Mouse (Mus musculus) liver, postnatal 0 days (tissue): Measurements from ENCODE around the gene Timm29. TPM values are rescaled to one million over a fixed set of nuclear protein-coding genes. Genes with fewer than 3 reads are reported as not detected.

ENCODE experiments used
- ATAC-seq: fragments of 200-750 bp; cut with Nextera tagmentation; 2 replicates; pipeline ENCODE4 v1.8.0; 2017; ENCODE audit warnings: mild to moderate bottlenecking, moderate library complexity
- DNase-seq: peaks from one replicate; pipeline ENCODE4 v3.0.0-alpha.2; 2016
- H3K27ac ChIP-seq: fragments of 300-500 bp; sonication (generic); 2 replicates; pipeline ENCODE4 v1.5.1; 2014; ENCODE audit warnings: antibody characterized with exemption, moderate library complexity, mild to moderate bottlenecking, low read depth
- H3K27me3 ChIP-seq: fragments of 300-500 bp; sonication (generic); 2 replicates; pipeline ENCODE4 v1.6.1; 2014; ENCODE audit warnings: low read length, control low read depth, mixed read lengths; ENCODE audit not compliant: insufficient read depth
- H3K36me3 ChIP-seq: fragments of 300-500 bp; sonication (generic); replicated peaks from 2 replicates; pipeline ENCODE4 v1.6.1; 2014; ENCODE audit warnings: mild to moderate bottlenecking, control low read depth, low read length, moderate library complexity, mixed read lengths; ENCODE audit not compliant: insufficient read depth
- H3K4me1 ChIP-seq: fragments of 300-500 bp; sonication (generic); 2 replicates; pipeline ENCODE4 v1.6.1; 2014; ENCODE audit warnings: antibody characterized with exemption, mild to moderate bottlenecking, control low read depth; ENCODE audit not compliant: insufficient read depth
- H3K4me2 ChIP-seq: fragments of 300-500 bp; sonication (generic); 2 replicates; pipeline ENCODE4 v1.6.1; 2014; ENCODE audit warnings: low read depth, mild to moderate bottlenecking, low read length, moderate library complexity, mixed read lengths
- H3K4me3 ChIP-seq: fragments of 300-500 bp; sonication (generic); 2 replicates; pipeline ENCODE4 v1.5.1; 2014; ENCODE audit warnings: low read depth, low read length
- H3K9ac ChIP-seq: fragments of 300-500 bp; sonication (generic); replicated peaks from 2 replicates; pipeline ENCODE4 v1.6.1; 2014; ENCODE audit warnings: mild to moderate bottlenecking, moderate library complexity
- H3K9me3 ChIP-seq: fragments of 300-500 bp; sonication (generic); 2 replicates; pipeline ENCODE4 v1.6.1; 2016; ENCODE audit warnings: mild to moderate bottlenecking, control low read depth, low read length, mixed read lengths
- CTCF ChIP-seq: sonication (generic); IDR thresholded peaks from 2 replicates; pipeline ENCODE4 v1.5.1; 2016; ENCODE audit warnings: antibody characterized with exemption, low read depth
- EP300 ChIP-seq: IDR thresholded peaks from 2 replicates; pipeline ENCODE4 v1.6.1; 2016; ENCODE audit warnings: antibody characterized with exemption, low read depth, mild to moderate bottlenecking
- WGBS: fragments of 180-500 bp; shearing (Covaris S2); extraction: QIAGEN DNeasy Blood & Tissue Kit; methylation state at CpG from one replicate; pipeline ENCODE4 v1.1.7; 2014; ENCODE audit not compliant: insufficient replicate concordance; 5-methylcytosine and 5-hydroxymethylcytosine counted together
- polyA plus RNA-seq: library from polyadenylated mRNA; unstranded; fragments of >200 nt; fragmentation: Nextera tagmentation; extraction: Ambion mirVana; gene quantifications from 2 replicates; pipeline ENCODE4 v1.2.1, GENCODE M21; 2015

Gene Timm29
- polyA plus RNA-seq, 1 experiment from 2014 or later: 12.5 TPM

- no peak overlapping the region for H3K4me3 ChIP-seq
- ATAC-seq: peak; percentile 75
- peaks cover 20% of the 10 kb centered on the region for H3K4me1 ChIP-seq
- no peak for DNase-seq
- H3K9me3 ChIP-seq: no peaks in the 10 kb centered on the region
- no peak overlapping the region for H3K9ac ChIP-seq
- 0 out of 2 replicates have a peak overlapping the region, but pooled peaks have one; percentile 12 for H3K27ac ChIP-seq
- no peaks in the 10 kb centered on the region for H3K27me3 ChIP-seq
- no peak overlapping the region for H3K4me2 ChIP-seq
- peaks cover 5% of the 10 kb centered on the region; the same call in 1 of the 2 replicates for H3K36me3 ChIP-seq
- 54% methylated on average over 1 of the region's 1 CpGs for WGBS
- TF ChIP-seq EP300: no peak
- TF ChIP-seq CTCF: no peak
Measured at GRCm38 (mm10) chr9:21564420-21564819, 28.1 kb upstream of the Timm29 start.

- Histone ChIP-seq H3K4me1 (peaks cover 20% of the 10 kb centered on the region), H3K36me3 (peaks cover 11% of the 10 kb centered on the region), H3K4me3 (no peak overlapping the region), H3K27me3 (no peaks in the 10 kb centered on the region), H3K27ac (0 out of 2 replicates have a peak overlapping the region, but pooled peaks have one; percentile 12), H3K9ac (no peak overlapping the region), H3K4me2 (no peak overlapping the region; the same call in 1 of the 2 replicates), H3K9me3 (no peaks in the 10 kb centered on the region)
- 0 out of 2 replicates have a peak, but pooled peaks have one; percentile 8 for ATAC-seq
- TF ChIP-seq CTCF (no peak), EP300 (no peak)
- DNase-seq: no peak
- 58% methylated on average over 4 of the region's 4 CpGs for WGBS
Measured at GRCm38 (mm10) chr9:21565004-21565586, 27.4 kb upstream of the Timm29 start.

GRCm38 (mm10) chr9:21566538-21566937, 26.0 kb upstream of the Timm29 start:
- DNase-seq: no peak
- H3K4me1 ChIP-seq: peaks cover 20% of the 10 kb centered on the region
- H3K4me3 ChIP-seq: no peak overlapping the region
- ATAC-seq: no peak
- H3K27me3 ChIP-seq: no peaks in the 10 kb centered on the region
- 94% methylated on average over 1 of the region's 1 CpGs for WGBS
- peaks cover 18% of the 10 kb centered on the region for H3K36me3 ChIP-seq
- H3K9ac ChIP-seq: no peak overlapping the region
- H3K9me3 ChIP-seq: no peaks in the 10 kb centered on the region
- H3K4me2 ChIP-seq: no peak overlapping the region
- TF ChIP-seq EP300 (no peak), CTCF (no peak)
- no peak overlapping the region for H3K27ac ChIP-seq

- TF ChIP-seq EP300 (no peak), CTCF (no peak)
- Histone ChIP-seq H3K27ac (no peak overlapping the region), H3K4me2 (no peak overlapping the region), H3K4me3 (no peak overlapping the region), H3K9ac (no peak overlapping the region), H3K27me3 (no peaks in the 10 kb centered on the region), H3K4me1 (peaks cover 20% of the 10 kb centered on the region), H3K9me3 (no peaks in the 10 kb centered on the region), H3K36me3 (peaks cover 22% of the 10 kb centered on the region)
- no peak for ATAC-seq
- 59% methylated on average over 2 of the region's 2 CpGs for WGBS
- no peak for DNase-seq
Measured at GRCm38 (mm10) chr9:21567051-21567450, 25.5 kb upstream of the Timm29 start.

GRCm38 (mm10) chr9:21568657-21569255, 23.8 kb upstream of the Timm29 start:
- no peak overlapping the region for H3K4me3 ChIP-seq
- DNase-seq (no peak), ATAC-seq (no peak)
- no peak overlapping the region for H3K9ac ChIP-seq
- H3K27me3 ChIP-seq: no peaks in the 10 kb centered on the region
- no peaks in the 10 kb centered on the region for H3K9me3 ChIP-seq
- peaks cover 34% of the 10 kb centered on the region for H3K36me3 ChIP-seq
- H3K27ac ChIP-seq: no peak overlapping the region
- H3K4me2 ChIP-seq: no peak overlapping the region
- WGBS: 86% methylated on average over 8 of the region's 8 CpGs
- peaks cover 20% of the 10 kb centered on the region for H3K4me1 ChIP-seq
- no peak for TF ChIP-seq EP300
- no peak for TF ChIP-seq CTCF

- ATAC-seq: no peak
- Histone ChIP-seq H3K4me3 (no peak overlapping the region), H3K27me3 (no peaks in the 10 kb centered on the region), H3K4me1 (no peaks in the 10 kb centered on the region), H3K27ac (no peak overlapping the region), H3K36me3 (peaks cover 73% of the 10 kb centered on the region), H3K4me2 (no peak overlapping the region), H3K9ac (no peak overlapping the region), H3K9me3 (no peaks in the 10 kb centered on the region)
- 93% methylated on average over 8 of the region's 8 CpGs for WGBS
- no peak for TF ChIP-seq EP300
- no peak for TF ChIP-seq CTCF
- DNase-seq: no peak
Measured at GRCm38 (mm10) chr9:21574012-21574801, 18.3 kb upstream of the Timm29 start.
